Mouse (Mus musculus) right cerebral cortex, adult 18-20 months (tissue): ENCODE results near the gene Mpzl1.

Experiments used
- DNase-seq: peaks from one replicate; pipeline ENCODE4 v3.0.0; 2022; ENCODE audit warnings: mixed read lengths

Gene Mpzl1

GRCm38 (mm10) chr1:165576005-165576404 lies 58.3 kb downstream of the Mpzl1 start:
- DNase-seq = no peak

GRCm38 (mm10) chr1:165567466-165567865 lies 66.9 kb downstream of the Mpzl1 start:
- no peak for DNase-seq

GRCm38 (mm10) chr1:165565283-165565682 lies 69.1 kb downstream of the Mpzl1 start:
- no peak for DNase-seq

DNA sequence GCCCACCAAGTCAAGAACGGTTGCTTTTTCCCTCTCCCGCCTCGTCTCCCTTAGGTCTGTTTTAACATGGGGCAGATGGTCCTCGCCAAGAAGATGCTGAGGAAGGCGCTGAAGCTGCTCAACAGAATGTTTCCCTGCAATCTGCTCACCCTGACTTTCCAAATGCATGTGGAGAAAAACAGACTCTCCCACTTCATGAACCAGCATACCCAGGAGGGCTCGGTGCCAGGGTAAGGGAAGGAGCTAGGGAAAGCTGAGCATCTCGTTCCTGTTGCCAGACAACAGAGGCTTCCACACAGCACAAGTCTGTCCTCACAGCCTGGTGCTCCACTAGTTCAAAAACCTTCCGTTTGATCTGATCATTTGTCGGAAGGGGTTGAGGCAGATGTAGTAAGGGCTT lies 75.3 kb downstream of the Mpzl1 start:
- DNase-seq = peak; percentile 88

- DNase-seq = peak; percentile 62
These were observed 77.6 kb downstream of the Mpzl1 start for GRCm38 (mm10) chr1:165556711-165557110.
